Mouse (Mus musculus) cerebellum, adult 8-10 months (tissue): ENCODE measurements at regions not wholly inside any gene's neighbourhood (a gene's known extent, or its start where the extent isn't known, plus 50 kb on each side); places are given as distances from the start of the nearest gene placed in this dataset.

Experiments used
- DNase-seq: peaks from one replicate; pipeline ENCODE4 v3.0.0; 2022

DNA sequence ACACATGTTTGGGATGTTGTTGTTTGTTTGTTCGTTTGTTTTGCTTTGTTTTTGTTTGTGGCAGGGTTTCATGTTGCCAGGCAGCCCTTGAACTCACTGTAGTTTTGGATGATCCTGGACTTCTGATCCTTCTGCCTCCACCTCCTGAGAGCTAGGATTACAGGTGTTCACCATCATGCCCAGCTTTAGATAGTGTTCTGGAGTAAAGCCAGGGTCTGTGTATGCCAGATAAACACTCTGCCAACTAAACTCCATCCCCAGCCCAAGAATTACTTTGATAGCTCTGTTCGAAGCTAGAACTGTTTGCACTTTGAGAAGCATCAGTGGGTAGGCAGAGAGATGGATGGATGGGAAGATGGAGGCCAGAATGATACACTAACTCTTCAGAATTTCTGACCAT lies 368.0 kb upstream of the Gm10306 start:
- no peak for DNase-seq

DNA sequence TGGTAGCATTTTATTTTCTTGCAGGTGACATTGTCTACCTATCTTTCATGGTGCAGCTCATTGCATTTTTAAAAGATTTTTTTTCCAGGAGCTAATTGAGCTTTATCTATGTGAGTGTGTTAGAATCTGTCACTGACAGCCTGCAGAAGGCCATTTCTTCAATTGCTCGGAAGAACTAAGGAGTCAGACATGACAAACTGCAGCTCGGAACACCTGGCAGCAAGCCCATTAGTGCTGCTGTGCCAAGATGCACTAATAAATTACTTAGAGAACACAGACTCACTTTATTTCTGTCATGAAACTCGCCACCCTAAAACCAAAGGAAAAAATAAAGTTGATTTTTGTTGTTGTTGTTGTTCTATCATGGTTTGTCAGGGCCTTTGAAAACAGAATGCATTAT lies 367.5 kb upstream of the Gm10306 start:
- DNase-seq = no peak

DNA sequence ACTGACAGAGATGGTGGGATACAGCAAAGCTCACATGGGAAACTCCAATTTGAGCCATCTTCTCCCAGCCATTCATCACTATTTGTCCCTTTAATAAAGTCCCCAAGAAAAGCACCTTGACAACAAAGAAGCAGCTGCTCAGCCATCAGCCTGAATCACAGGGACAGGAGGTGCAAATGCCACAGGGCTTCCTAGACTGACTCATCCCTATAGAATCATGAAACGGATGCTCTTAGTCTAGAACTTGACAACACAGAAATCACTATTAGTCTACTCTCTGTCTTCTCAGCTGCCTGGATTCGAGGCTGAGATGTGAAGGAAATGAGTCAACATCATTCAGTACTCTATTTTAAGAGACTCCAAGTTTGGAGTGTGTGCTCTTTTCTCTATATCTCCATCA lies 365.4 kb upstream of the Gm10306 start:
- no peak for DNase-seq

DNA sequence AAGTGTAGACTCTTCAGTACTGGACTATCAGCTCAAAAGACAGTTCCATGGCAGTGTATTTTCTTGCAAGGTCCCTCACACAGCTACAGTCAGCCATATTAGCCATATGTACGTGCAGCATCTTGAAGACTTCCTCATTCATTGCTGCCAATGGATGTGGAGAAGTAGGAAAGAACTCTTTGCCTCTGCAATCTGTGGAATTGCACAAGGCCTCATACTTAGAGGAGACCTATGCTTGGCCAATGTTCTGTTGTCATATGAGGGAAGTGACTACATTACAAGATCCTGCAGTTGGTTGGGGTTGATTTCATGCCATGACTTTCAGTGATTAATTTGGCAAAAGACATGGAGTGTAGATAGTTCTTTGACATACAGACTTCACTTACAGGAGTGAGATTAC lies 340.1 kb upstream of the Gm10306 start:
- no peak for DNase-seq

DNA sequence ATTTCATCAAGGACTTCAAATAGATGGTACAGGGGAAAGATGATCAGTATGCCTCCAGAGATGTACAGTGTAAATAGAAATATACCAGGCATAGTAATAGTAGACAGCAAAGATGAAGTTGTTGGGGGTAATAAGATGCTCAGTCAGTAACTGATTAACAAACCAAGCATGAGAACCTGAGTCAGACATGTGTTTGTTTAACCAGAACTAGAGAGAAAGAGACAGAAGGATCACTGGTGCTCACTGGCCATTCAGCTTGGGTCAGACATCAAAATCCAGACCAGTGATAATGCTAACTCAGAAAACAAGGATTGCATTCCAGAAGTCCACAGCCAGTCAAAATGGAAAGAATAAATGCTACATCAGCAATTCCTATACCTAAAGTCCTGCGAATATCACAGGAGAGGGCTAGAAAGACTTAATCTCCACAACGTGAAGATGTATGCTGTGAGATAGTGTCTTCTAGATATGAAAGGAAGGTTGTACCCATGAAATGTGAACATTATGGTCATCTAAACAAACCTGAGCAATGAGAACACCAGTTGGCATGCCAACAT lies 320.6 kb upstream of the Gm10306 start:
- no peak for DNase-seq

DNA sequence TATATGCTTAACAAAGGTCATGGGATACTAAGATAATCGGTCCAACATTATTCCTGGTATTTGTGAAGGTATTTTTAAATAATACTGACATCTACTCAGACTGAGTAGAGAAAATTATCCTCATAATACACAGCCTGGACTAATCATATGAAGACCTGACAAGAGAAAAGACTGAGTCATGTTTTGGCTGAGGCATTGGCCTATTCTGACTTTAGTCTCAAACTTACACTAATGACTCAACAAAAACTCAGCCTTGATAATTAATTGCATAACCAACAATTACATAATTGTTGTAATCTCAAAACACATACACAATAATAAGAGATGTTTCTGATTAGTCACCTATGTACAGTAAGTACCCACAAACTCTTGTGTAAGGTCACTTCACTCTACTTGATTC lies 300.3 kb upstream of the Gm10306 start:
- no peak for DNase-seq

DNA sequence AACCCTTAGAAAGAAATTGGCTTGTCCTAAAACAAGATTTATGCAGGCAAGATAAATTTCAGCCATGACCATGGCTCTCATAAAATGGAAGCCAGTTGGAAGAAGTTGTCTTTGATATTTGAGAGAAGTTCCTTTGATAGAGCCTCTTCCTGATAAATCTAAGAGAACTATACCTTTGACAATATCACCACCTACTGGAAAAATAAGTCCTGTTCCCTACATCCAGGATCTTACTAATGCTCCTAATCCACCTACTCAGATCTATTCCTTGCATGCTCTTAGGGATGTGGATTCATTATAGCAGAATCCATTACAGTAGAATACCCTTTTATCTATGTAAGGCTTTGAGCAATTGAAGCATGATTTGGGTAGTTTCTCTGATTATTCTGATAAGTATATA lies 295.2 kb upstream of the Gm10306 start:
- no peak for DNase-seq

DNA sequence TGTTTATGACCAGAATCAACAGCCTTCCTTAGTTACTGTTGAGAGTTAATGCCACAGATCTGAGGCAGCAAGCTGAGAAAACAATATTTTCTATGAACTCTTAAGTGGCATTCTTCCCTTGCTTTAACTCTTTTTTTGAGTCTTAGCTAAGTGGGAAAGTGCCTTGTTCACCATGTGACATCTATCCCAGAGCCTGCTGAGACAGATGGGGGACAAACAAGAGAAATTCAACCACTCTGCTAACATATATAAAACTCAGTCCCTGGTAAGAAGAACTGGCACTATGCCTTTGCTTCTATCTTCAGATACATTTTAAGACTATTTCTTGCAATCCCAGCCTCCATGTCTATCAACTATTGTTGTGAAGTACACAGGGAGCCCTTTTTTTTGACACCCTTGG lies 274.6 kb upstream of the Gm10306 start:
- no peak for DNase-seq

DNA sequence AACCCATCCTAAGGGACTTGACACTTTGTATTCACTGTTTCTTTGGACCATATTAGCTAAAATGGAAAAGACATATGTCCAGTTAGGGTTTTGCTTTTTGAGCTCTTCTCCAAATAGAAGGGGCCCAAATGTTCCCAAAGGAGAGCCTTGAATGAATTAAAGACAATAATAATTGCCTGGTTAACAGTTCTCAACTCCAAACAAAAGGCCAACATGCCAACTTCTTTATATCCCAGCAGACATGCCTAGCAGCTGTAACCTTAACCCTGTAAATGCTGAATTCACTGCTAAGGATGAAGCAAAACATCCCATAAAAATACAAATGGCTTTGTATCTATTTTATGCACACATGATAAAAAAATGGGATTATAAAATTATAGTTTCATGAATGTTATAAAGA lies 264.2 kb upstream of the Gm10306 start:
- no peak for DNase-seq

DNA sequence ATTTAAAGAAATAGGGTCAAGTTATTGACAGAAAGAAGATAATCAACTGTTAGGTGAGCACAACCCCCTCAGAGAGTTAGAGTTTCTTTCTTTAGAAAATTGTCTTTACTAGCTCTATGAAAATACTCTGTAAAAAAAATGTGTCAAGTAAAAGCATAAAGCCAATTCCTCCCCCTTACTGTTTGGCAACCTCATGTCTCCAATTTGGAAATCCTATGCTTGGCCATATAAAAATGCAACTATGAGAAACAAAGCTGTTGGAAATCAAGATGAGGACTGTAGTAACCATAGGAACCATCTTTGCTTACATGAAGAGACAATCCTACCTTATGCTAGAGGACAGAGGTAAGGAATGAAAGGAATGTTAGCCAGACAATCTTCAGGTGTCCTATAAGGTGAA lies 239.0 kb upstream of the Gm10306 start:
- DNase-seq = no peak

DNA sequence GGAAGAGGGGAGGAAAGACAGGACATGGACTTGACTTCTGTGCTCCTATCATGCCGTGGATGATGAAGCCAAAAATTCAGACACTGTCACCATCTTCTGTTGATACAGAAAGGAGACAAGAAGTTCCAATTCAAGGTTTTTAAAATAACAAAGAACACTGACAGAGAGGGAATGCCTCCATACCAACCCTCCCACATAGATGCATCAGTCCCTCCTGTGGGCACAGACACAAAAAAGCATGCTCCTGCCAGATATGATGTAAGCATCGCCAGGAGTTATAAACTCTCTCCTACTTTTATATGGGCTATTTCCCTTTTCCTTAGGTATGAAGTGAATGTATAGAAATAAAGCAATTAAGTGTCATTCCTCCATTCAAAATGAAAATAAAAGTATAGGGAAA lies 229.6 kb upstream of the Gm10306 start:
- no peak for DNase-seq

DNA sequence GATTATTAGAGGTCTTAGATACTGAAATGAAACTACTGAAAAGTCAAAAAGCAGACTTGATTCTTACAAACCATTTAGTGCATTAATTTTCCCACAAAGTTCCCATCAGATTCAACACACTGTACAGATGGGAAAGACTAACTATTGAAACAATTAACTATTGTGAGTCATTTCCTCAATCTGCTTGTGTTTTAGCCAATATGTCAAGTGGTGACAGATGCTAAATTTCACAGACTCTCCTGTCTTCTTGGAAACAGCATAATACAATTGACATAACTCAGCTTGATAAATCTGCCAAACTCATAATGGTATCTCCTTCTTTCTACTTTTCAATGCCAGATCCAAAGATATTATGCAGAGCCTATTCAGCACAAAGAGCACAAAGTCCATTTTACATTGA lies 213.0 kb upstream of the Gm10306 start:
- no peak for DNase-seq

DNA sequence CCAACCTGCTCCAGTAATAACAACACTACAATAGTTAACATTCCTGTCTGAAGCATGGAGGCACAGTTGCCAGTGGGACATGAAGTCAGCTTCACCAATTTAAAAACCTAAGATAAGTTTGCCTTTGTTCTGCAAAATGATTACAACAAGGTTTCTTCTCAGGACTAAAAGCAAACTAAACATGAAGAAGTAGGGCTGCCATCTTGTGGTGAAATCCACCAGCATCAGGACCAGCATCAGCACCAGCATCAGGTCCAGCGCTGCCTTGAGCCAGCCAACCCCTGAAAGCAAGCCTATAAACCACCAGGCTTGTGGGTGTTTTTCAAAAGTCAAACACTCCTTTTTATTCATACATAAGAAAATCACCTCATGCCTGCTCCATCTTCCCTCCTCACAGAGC lies 207.1 kb upstream of the Gm10306 start:
- no peak for DNase-seq

DNA sequence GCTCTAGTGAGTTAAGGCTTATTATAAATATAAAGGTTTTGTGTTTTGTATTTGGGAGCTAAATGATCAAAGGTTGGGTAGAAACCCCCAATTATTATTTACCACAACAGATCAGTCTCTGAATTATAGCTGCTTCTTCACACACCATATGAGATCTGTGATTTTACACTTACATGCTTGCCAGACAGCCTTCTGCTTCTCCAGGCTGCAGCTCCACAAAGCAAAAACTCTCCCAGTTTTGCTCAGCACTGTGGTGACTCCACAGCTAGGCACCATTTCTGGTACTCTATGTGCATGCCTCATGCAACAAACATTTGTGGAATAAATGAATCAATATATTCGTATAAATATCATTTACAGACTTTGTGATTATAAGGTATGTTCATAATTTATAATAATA lies 199.4 kb upstream of the Gm10306 start:
- DNase-seq = no peak

DNA sequence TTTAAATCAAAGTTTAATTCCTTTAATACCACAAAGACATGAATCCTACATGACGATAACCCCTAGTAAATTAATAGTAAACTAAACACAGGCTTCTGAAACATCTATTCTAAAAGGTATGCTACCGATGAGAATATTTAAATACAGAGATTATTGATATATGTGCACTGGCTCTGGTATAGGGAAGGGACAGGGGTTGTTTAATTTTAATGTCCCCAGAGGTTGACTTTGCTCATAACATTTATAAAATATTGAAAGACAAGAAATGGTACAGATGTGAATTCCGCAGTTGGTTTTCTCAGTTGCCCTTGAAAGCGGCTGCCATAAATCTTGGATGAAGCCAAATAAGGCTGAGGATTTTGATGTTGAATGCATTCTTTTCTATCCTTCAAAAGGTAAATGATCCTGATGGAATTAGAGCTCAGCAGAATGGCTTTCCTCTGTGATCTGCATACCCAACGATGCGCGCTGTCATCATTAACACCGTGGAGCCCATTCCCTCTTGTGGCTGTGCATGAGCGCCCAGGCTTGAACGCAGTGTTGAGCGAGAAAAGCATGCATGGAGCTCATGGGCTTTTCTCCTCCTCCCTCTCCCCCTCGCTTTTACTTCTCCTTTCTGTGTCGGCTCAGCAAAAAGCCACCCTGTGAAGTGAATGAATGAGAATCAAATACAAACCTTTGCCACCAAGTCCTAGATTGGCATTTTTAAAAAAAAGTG lies 195.4 kb upstream of the Gm10306 start:
- DNase-seq = no peak

DNA sequence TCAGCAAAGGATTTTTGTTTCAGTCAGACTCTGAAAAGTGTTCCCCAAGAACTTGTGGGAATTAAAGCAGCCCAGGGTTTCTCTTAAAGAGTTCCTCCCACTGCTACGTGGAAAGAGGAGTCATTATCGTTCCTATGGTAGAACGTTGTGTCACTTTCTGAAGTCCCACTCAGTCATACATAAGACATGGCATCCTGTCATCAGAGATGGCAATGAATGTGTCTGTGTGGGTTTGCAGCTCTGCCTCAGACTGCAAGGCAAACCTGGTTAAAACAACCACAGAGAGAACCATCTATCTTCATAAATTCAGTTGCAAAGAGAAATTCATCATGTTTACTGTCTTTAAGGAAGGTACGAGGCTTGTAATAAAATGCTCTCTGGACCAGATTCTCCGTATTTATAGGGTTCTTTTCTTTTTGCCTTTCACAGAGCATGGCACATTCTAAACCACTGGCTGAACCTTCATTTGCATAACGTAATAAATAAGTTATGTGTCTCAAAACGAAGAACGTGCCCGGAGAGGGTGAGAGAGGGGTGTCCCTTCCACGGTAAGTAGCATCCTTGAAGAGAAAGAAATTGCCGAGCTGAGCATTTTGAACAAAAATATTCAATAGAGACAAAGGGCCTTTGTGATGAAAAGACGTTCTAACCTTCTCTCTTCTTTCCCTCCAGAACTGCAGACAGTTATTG lies 194.7 kb upstream of the Gm10306 start:
- DNase-seq = no peak

DNA sequence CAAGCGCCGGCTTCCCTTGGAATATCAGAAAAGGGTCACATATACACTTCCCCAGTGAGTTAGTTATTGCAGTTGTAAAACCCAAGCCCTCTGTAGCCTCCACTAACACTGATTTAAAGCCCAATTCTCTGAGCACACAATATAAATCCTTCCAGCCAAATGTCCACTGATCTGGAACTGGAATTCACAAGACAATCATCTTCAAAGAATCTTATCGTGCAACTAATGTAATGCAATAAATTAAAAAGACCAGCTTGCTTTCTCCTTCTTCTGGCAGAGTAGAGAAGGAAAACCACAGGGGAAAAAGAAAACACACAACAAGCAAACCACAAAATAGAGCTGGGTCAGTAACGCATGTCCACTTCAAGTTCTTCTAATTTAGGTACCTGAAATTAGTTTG lies 191.0 kb upstream of the Gm10306 start:
- no peak for DNase-seq

DNA sequence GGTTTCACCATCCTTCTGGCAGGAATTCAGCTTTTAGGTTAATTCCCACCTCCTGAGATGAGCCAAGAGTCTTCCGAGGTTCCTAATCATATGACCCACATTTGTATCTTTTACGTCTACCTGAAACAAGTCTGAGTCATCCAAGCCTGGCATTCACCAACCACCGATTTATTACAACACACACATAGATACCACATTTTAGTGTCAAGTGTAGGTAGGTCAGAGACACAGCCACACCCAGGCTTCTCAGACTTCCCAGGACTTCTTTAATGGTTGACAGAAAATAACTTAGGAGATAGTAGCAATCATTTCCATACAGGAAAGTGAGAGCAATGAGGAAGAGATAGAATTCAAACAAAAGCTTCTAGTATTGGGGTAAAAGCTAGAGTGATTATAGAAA lies 189.2 kb upstream of the Gm10306 start:
- DNase-seq = no peak

DNA sequence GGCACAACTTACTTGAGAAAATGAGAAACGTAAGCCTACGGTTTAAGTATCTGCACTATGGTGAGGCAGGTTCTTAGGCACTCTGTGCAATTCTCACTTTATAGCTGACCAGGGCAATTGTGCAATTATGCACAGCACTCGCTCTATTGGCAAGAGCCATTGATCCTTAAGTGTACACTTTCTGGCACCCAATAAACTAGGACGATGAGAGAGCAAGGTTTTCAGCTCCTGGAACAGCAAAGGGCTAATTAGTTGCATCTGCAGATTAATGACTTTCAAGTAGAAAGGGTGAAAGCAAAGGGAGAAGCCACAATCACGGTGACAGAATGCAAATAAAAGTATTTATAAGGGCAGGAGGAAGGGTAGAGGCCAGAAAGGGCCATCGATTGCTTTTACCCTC lies 185.4 kb upstream of the Gm10306 start:
- no peak for DNase-seq

DNA sequence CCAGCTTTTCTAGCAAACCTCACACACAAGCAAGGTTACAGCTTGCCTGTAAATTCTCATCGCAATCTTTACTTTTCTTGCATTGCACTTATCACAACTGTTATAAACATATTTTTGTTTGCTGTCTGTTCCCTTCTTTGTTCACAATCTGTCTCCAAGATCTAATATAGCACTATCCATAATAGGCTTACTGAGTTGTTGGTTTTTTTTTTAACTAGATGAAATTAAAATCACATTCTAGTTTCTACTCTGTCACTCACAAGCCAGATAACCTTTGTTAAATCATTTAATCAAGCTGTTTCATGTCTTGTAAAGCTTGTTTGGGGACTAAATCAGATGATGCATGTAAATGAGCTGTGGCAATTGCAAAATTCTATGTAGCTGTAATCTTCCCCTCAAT lies 180.1 kb upstream of the Gm10306 start:
- DNase-seq = no peak

DNA sequence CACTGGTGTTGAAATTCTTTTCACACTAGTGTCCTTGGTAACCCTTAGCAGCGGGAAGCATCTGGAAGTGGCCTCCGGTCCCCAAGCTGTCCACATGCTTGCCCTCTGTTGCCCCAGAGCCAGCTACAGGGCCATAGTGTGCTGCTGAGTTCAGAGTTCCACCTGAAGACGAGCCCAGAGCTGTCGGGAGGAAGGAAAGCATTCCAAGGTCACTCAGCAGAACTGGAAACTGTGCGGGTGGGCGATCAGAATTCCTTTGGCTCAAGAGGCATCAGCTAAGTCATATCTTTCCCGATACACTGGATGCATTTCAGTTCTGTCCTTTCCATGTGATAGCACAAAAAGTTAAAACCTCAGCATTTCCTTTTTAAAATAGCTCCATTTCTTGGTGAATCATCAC lies 170.6 kb upstream of the Gm10306 start:
- no peak for DNase-seq

DNA sequence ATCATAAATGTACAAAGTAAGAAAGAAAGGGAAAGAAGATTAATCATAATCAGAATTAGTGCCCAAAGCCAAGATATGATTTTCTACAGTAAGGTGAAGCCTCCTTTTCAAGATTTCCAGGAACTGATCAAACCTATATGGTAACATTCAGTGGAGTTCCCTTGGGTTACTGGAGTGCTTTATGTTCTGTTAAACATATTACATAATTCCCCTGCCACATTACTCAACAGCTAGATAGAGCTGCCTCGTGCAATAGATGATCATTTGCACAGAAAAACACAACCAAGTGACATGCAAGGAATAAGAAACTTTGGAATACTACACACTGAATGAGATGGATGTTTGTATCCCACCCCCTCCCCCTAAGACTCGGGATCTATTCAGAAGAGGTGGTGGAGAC lies 168.0 kb upstream of the Gm10306 start:
- DNase-seq = no peak

DNA sequence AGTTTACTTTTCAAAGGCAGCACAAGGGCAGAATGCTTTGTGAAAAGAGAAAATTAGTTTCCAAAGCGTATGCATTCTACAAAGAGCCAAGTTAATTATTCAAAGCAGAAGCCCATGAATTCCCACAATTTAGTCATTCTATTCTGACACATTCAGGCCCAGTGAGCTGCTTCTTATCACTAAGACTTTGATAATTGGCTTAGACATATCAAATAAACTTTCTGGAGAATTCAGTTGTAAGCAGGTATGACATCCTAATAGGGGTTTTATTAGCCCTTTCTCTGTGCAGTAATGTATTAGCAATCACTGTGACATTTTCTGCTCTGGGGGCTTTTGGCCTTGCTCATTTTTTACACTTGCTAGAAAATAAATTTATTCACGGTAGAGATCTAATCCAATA lies 161.9 kb upstream of the Gm10306 start:
- no peak for DNase-seq

DNA sequence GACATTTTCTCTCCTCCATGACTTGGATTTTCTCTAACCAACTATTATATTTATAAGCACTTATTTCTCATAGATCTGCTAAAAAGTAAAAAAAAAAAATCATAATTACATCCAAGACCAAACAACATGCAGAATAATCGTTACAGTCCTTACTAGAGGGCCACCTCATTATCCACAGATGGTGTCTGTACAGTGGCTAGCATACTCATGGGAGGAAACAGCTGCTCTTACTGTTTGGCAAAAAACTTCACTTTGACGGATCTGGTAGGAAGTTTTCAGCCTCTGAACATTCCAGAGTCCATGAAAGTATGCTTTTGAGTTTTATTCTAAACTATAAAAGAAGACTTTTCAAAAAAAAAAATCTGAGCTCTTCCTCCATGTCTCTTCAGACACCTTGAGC lies 159.1 kb upstream of the Gm10306 start:
- no peak for DNase-seq

DNA sequence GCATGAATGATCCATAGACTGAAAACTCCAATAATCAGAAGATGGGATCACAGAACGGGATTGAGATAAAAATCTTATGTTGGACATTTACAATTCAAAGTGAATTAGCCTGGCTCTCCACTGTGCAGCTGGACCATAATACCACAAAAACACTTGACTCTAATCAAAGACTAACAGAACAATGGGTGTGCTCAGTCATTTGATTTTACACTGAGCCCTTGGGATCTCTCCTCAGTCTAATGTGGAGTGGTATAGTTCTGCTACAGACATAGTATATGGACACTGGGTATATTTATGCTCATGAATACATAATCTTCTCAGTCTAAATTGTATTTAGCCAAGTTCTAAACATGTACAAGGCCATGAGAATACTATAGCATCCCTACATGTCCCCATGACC lies 149.4 kb upstream of the Gm10306 start:
- no peak for DNase-seq
